Mouse (Mus musculus) right cerebral cortex, postnatal 25 days (tissue): Measurements from ENCODE around the gene Hivep3.

ENCODE experiments used
- DNase-seq: peaks from one replicate; pipeline ENCODE4 v3.0.0; 2022

The Hivep3 gene

GRCm38 (mm10) chr4:119816620-119817356 is 83.2 kb downstream of the Hivep3 start:
- DNase-seq, result peak; percentile 21

- no peak for DNase-seq
These were observed 92.4 kb downstream of the Hivep3 start for GRCm38 (mm10) chr4:119825956-119826355.

GRCm38 (mm10) chr4:119828386-119828785 is 94.8 kb downstream of the Hivep3 start:
- DNase-seq, result no peak

- DNase-seq, result no peak
These were observed 95.4 kb downstream of the Hivep3 start for GRCm38 (mm10) chr4:119828996-119829395.

GRCm38 (mm10) chr4:119833333-119833732 is 99.7 kb downstream of the Hivep3 start:
- DNase-seq, result no peak

- no peak for DNase-seq
These were observed 100.3 kb downstream of the Hivep3 start for GRCm38 (mm10) chr4:119833884-119834283.

- DNase-seq, result no peak
These were observed 102.6 kb downstream of the Hivep3 start for GRCm38 (mm10) chr4:119836181-119836580.

- no peak for DNase-seq
These were observed 104.0 kb downstream of the Hivep3 start for GRCm38 (mm10) chr4:119837505-119838065.

- no peak for DNase-seq
These were observed 104.7 kb downstream of the Hivep3 start for GRCm38 (mm10) chr4:119838308-119838707.

- no peak for DNase-seq
These were observed 109.7 kb downstream of the Hivep3 start for GRCm38 (mm10) chr4:119843294-119843693.

GRCm38 (mm10) chr4:119844267-119844666 is 110.7 kb downstream of the Hivep3 start:
- no peak for DNase-seq

- no peak for DNase-seq
These were observed 112.1 kb downstream of the Hivep3 start for GRCm38 (mm10) chr4:119845596-119846161.

GRCm38 (mm10) chr4:119852483-119852882 is 118.9 kb downstream of the Hivep3 start:
- DNase-seq, result no peak

GRCm38 (mm10) chr4:119854307-119855144 is 120.9 kb downstream of the Hivep3 start:
- DNase-seq, result no peak

- DNase-seq, result no peak
These were observed 125.9 kb downstream of the Hivep3 start for GRCm38 (mm10) chr4:119859454-119859853.

- DNase-seq, result no peak
These were observed 127.4 kb downstream of the Hivep3 start for GRCm38 (mm10) chr4:119861001-119861400.

- DNase-seq, result no peak
These were observed 132.4 kb downstream of the Hivep3 start for GRCm38 (mm10) chr4:119865827-119866455.

- no peak for DNase-seq
These were observed 133.5 kb downstream of the Hivep3 start for GRCm38 (mm10) chr4:119867132-119867531.

GRCm38 (mm10) chr4:119870411-119870810 is 136.8 kb downstream of the Hivep3 start:
- no peak for DNase-seq

GRCm38 (mm10) chr4:119871441-119871840 is 137.9 kb downstream of the Hivep3 start:
- DNase-seq, result no peak

- DNase-seq, result no peak
These were observed 138.4 kb downstream of the Hivep3 start for GRCm38 (mm10) chr4:119871861-119872582.

- DNase-seq, result peak; percentile 49
These were observed 140.4 kb downstream of the Hivep3 start for GRCm38 (mm10) chr4:119873935-119874334.
